Mouse (Mus musculus) lung, postnatal 0 days (tissue): ENCODE measurements around the gene Fam189a1. TPM values are rescaled to one million over a fixed set of nuclear protein-coding genes. Genes with fewer than 3 reads are reported as not detected.

Source experiments
- ATAC-seq: fragments of 200-750 bp; cut with Nextera tagmentation; 2 replicates; pipeline ENCODE4 v1.8.0; 2017; ENCODE audit warnings: moderate library complexity
- DNase-seq: peaks from one replicate; pipeline ENCODE4 v3.0.0-alpha.2; 2016; ENCODE audit warnings: low spot score
- H3K27ac ChIP-seq: fragments of 300-500 bp; sonication (generic); 2 replicates; pipeline ENCODE4 v1.5.1; 2014; ENCODE audit warnings: antibody characterized with exemption, mild to moderate bottlenecking, low read length, mixed read lengths
- H3K27me3 ChIP-seq: fragments of 300-500 bp; sonication (generic); replicated peaks from 2 replicates; pipeline ENCODE4 v1.6.1; 2014; ENCODE audit warnings: low read length, mixed read lengths; ENCODE audit not compliant: insufficient read depth
- H3K36me3 ChIP-seq: fragments of 300-500 bp; sonication (generic); 2 replicates; pipeline ENCODE4 v1.6.1; 2014; ENCODE audit warnings: low read length, mixed read lengths; ENCODE audit not compliant: insufficient read depth
- H3K4me1 ChIP-seq: fragments of 300-500 bp; sonication (generic); 2 replicates; pipeline ENCODE4 v1.6.1; 2014; ENCODE audit warnings: antibody characterized with exemption, low read depth, low read length, mixed read lengths; ENCODE audit not compliant: insufficient read depth
- H3K4me2 ChIP-seq: fragments of 300-500 bp; sonication (generic); replicated peaks from 2 replicates; pipeline ENCODE4 v1.6.1; 2014; ENCODE audit warnings: low read depth, mild to moderate bottlenecking, low read length, moderate library complexity, mixed read lengths
- H3K4me3 ChIP-seq: fragments of 300-500 bp; sonication (generic); 2 replicates; pipeline ENCODE4 v1.5.1; 2014; ENCODE audit warnings: low read depth, low read length
- H3K9ac ChIP-seq: fragments of 300-500 bp; sonication (generic); replicated peaks from 2 replicates; pipeline ENCODE4 v1.6.1; 2014; ENCODE audit warnings: low read depth, mild to moderate bottlenecking
- H3K9me3 ChIP-seq: fragments of 300-500 bp; sonication (generic); 2 replicates; pipeline ENCODE4 v1.6.1; 2016; ENCODE audit warnings: low read length, mixed read lengths
- CTCF ChIP-seq: IDR thresholded peaks from 2 replicates; pipeline ENCODE4 v1.5.1; 2016; ENCODE audit warnings: antibody characterized with exemption, mild to moderate bottlenecking
- EP300 ChIP-seq: IDR thresholded peaks from 2 replicates; pipeline ENCODE4 v1.6.1; 2016; ENCODE audit warnings: antibody characterized with exemption, mild to moderate bottlenecking, control low read depth
- WGBS: fragments of 180-500 bp; shearing (Covaris S2); extraction: QIAGEN DNeasy Blood & Tissue Kit; methylation state at CpG from one replicate; pipeline ENCODE4 v1.1.7; 2014; 5-methylcytosine and 5-hydroxymethylcytosine counted together
- polyA plus RNA-seq: library from polyadenylated mRNA; unstranded; fragments of >200 nt; fragmentation: Nextera tagmentation; extraction: Ambion mirVana; gene quantifications from 2 replicates; pipeline ENCODE4 v1.2.1, GENCODE M21; 2015

The Fam189a1 gene
- polyA plus RNA-seq, 1 experiment from 2014 or later: 0.07 TPM

DNA sequence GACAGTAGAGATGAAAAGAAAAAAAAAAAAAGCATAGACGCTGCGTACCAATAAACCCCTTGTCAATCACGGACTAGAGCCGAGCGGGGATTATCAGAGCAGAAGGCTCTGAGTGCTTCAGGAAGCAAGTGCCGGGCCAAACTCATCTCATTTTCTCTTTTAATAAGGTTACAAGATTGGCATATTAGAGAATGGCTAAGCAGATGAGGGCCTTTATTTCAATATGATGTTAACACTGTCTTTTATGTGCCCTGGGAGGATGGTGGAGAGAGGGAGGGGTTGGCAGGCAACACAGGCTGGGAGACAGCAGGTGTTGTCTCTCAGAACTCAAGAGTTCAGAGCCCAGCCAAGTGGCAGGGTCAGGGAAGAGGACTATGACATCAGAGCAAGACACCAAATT lies 99.5 kb downstream of the Fam189a1 start:
- DNase-seq (no peak), ATAC-seq (no peak)
- H3K4me2 ChIP-seq: no peak overlapping the region
- H3K27me3 ChIP-seq: no peaks in the 10 kb centered on the region
- WGBS: 82% methylated on average over 6 of the region's 6 CpGs
- H3K9ac ChIP-seq: no peak overlapping the region
- no peak overlapping the region for H3K27ac ChIP-seq
- TF ChIP-seq CTCF (no peak), EP300 (no peak)
- no peaks in the 10 kb centered on the region for H3K36me3 ChIP-seq
- no peaks in the 10 kb centered on the region for H3K4me1 ChIP-seq
- H3K4me3 ChIP-seq: no peak overlapping the region
- H3K9me3 ChIP-seq: no peaks in the 10 kb centered on the region

DNA sequence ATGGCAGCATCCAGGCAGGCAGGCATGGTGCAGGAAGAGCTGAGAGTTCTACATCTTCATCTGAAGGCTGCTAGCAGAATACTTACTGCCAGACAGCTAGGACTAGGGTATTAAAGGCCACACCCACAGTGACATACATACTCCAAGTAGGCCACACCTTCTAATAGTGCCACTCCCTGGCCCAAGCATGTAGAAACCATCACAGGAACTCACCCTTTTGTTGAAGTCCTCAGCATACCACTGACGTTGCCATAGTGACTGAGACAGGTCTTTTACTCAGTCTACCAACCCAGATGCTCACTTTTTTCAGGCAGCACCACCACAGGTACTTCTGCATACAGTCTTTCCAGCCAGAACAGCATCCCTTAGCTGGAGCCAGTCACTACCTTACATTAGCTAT lies 104.4 kb downstream of the Fam189a1 start:
- Histone ChIP-seq H3K4me3 (no peak overlapping the region), H3K4me2 (no peak overlapping the region), H3K9me3 (no peaks in the 10 kb centered on the region), H3K36me3 (no peaks in the 10 kb centered on the region), H3K27ac (no peak overlapping the region), H3K4me1 (no peaks in the 10 kb centered on the region), H3K9ac (no peak overlapping the region), H3K27me3 (no peaks in the 10 kb centered on the region)
- ATAC-seq: no peak
- TF ChIP-seq CTCF: no peak
- no peak for TF ChIP-seq EP300
- WGBS: 43% methylated on average over 1 of the region's 1 CpGs
- DNase-seq: no peak

DNA sequence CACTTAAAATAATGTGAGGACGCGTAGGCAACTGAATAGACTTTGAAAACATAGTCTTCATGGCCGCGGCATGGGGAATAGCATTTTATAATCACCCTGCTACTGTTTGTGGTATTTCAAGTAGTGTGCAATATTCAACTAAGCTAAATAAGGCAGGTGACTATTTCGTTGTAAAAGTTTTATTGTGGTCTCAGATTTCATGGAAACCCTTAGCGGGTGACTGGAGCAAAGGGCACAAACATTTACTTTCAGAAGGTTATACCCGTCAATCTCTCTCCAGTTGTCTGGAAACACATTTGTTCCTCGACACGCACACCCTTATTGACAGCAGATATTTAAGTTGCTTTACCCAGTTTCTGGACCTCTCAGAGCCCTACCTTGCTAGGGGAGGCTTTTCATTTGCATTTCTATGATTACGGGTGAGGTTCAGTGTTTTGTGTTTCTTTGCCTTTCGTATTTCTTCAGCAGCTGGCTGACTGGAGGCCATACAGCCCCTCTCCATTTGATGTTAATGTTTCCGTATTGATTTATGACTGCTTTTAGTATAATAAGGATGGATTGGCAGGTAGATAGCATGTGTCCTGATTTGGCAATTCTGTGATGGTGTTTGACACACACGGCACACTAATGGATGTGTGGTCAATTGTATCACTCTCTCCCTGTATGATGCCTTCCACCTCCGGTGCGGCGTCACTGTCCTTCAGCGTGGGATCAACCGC lies 107.0 kb downstream of the Fam189a1 start:
- Histone ChIP-seq H3K27me3 (no peaks in the 10 kb centered on the region), H3K4me3 (no peak overlapping the region), H3K27ac (no peak overlapping the region), H3K9ac (no peak overlapping the region), H3K4me2 (no peak overlapping the region), H3K9me3 (no peaks in the 10 kb centered on the region), H3K4me1 (no peaks in the 10 kb centered on the region), H3K36me3 (no peaks in the 10 kb centered on the region)
- DNase-seq (no peak), ATAC-seq (no peak)
- TF ChIP-seq CTCF (no peak), EP300 (no peak)
- WGBS: 81% methylated on average over 18 of the region's 18 CpGs

GRCm38 (mm10) chr7:65047700-65048099 lies 108.7 kb downstream of the Fam189a1 start:
- Histone ChIP-seq H3K27ac (no peak overlapping the region), H3K9ac (no peak overlapping the region), H3K4me3 (no peak overlapping the region), H3K36me3 (no peaks in the 10 kb centered on the region), H3K4me2 (no peak overlapping the region), H3K9me3 (no peaks in the 10 kb centered on the region), H3K27me3 (no peaks in the 10 kb centered on the region), H3K4me1 (no peaks in the 10 kb centered on the region)
- ATAC-seq: no peak
- DNase-seq: no peak
- TF ChIP-seq EP300: no peak
- TF ChIP-seq CTCF: no peak
- 47% methylated on average over 5 of the region's 5 CpGs for WGBS

GRCm38 (mm10) chr7:65046690-65047089 lies 109.7 kb downstream of the Fam189a1 start:
- 43% methylated on average over 4 of the region's 4 CpGs for WGBS
- Histone ChIP-seq H3K9ac (no peak overlapping the region), H3K9me3 (no peaks in the 10 kb centered on the region), H3K27ac (no peak overlapping the region), H3K4me3 (no peak overlapping the region), H3K4me1 (no peaks in the 10 kb centered on the region), H3K4me2 (no peak overlapping the region), H3K36me3 (no peaks in the 10 kb centered on the region), H3K27me3 (no peaks in the 10 kb centered on the region)
- ATAC-seq (no peak), DNase-seq (no peak)
- no peak for TF ChIP-seq EP300
- no peak for TF ChIP-seq CTCF

DNA sequence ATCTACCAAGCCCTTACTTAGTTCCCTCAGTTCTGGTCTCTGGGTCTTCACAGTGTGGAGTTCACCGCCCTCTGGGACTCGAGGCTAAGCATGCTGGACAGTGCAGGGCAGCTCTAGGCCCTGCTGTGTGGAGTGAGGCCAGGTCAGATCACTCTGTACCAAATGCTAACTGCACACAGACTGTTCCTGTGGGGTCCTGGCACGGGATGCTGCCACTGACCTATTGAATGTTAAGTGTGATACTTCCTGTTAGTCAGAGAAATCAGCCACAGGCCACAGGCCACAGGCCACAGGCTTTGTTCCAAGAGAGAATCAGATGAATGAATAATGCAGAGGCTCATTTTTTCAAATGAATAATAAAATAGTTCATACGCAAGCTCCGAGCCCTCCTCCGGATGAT lies 112.1 kb downstream of the Fam189a1 start:
- Histone ChIP-seq H3K27me3 (no peaks in the 10 kb centered on the region), H3K4me2 (no peak overlapping the region), H3K36me3 (no peaks in the 10 kb centered on the region), H3K4me3 (no peak overlapping the region), H3K27ac (no peak overlapping the region), H3K9me3 (no peaks in the 10 kb centered on the region), H3K9ac (no peak overlapping the region), H3K4me1 (no peaks in the 10 kb centered on the region)
- DNase-seq: peak; percentile 6
- TF ChIP-seq EP300: no peak
- no peak for TF ChIP-seq CTCF
- ATAC-seq: peak; percentile 71
- 47% methylated on average over 6 of the region's 6 CpGs for WGBS

- Histone ChIP-seq H3K4me3 (no peak overlapping the region), H3K9me3 (no peaks in the 10 kb centered on the region), H3K36me3 (no peaks in the 10 kb centered on the region), H3K4me2 (no peak overlapping the region), H3K4me1 (no peaks in the 10 kb centered on the region), H3K27me3 (no peaks in the 10 kb centered on the region), H3K9ac (no peak overlapping the region), H3K27ac (no peak overlapping the region)
- ATAC-seq: no peak
- no peak for DNase-seq
- TF ChIP-seq CTCF: no peak
- no peak for TF ChIP-seq EP300
- WGBS: 91% methylated on average over 7 of the region's 7 CpGs
Observed at GRCm38 (mm10) chr7:65041106-65041505, 115.3 kb downstream of the Fam189a1 start.
